ENCODE assay signal across 11 mouse cellular contexts in genomic region chr1:57266695-57267094, GRCm38 (mm10).
DNase-seq lines count a peak whose midpoint lies in the region; ATAC-seq lines count a peak whose summit lies in the region.
"Had no signal": no experiment of that assay in that cellular context is flagged by ENCODE, and none has a peak within 500 bp of the region (broad histone marks: within the 10 kb centered on the region; RNA-seq: fewer than 3 reads in every experiment).

No protein-coding gene starts in this region.

- peak; percentile 60 for ATAC-seq in lung, embryonic 16.5 days (ENCODE audit: low read depth)
- ATAC-seq in forebrain, embryonic 15.5 days (replicated peaks), result peak; percentile 59
- ATAC-seq in kidney, embryonic 15.5 days (replicated peaks; ENCODE audit: low FRiP score), result peak; percentile 56; the same call in 1 of the 2 replicates
- ATAC-seq in stomach, embryonic 16.5 days (ENCODE audit: insufficient read depth, low FRiP score), result peak; percentile 62; the same call in 1 of the 2 replicates
- no peak for ATAC-seq in frontal cortex, adult (ENCODE audit: low TSS enrichment)

- H3K9me3 ChIP-seq in lung, embryonic 16.5 days (ENCODE audit: control insufficient read depth, low read length), result no peaks in the 10 kb centered on the region
- no peaks in the 10 kb centered on the region for H3K9me3 ChIP-seq in forebrain, embryonic 15.5 days
- H3K9me3 ChIP-seq in kidney, embryonic 15.5 days (replicated peaks), result no peaks in the 10 kb centered on the region
- no peaks in the 10 kb centered on the region for H3K9me3 ChIP-seq in stomach, embryonic 16.5 days (replicated peaks; ENCODE audit: control insufficient read depth, low read length)
- H3K9me3 ChIP-seq: limb, embryonic 13.5 days had no signal

- H3K27me3 ChIP-seq in lung, embryonic 16.5 days (ENCODE audit: control insufficient read depth, insufficient read depth, low read depth, low read length), result no peaks in the 10 kb centered on the region
- H3K27me3 ChIP-seq in forebrain, embryonic 15.5 days, result no peaks in the 10 kb centered on the region
- H3K27me3 ChIP-seq in kidney, embryonic 15.5 days, result peaks cover 6% of the 10 kb centered on the region; the same call in 1 of the 2 replicates
- no peaks in the 10 kb centered on the region for H3K27me3 ChIP-seq in stomach, embryonic 16.5 days (ENCODE audit: control insufficient read depth, insufficient read depth, low read length)

- no peak overlapping the region for H3K4me2 ChIP-seq in lung, embryonic 16.5 days (ENCODE audit: low read depth, low read length)
- H3K4me2 ChIP-seq in forebrain, embryonic 15.5 days (replicated peaks), result no peak overlapping the region
- no peak overlapping the region for H3K4me2 ChIP-seq in kidney, embryonic 15.5 days
- H3K4me2 ChIP-seq in stomach, embryonic 16.5 days (ENCODE audit: low read depth, low read length), result no peak overlapping the region
- H3K4me2 ChIP-seq: heart, embryonic 11.5 days; limb, embryonic 13.5 days had no signal

- H3K27ac ChIP-seq in lung, embryonic 16.5 days (ENCODE audit: low read length), result no peak overlapping the region
- H3K27ac ChIP-seq in forebrain, embryonic 15.5 days (replicated peaks), result peak overlapping the region; percentile 73
- no peak overlapping the region for H3K27ac ChIP-seq in kidney, embryonic 15.5 days
- H3K27ac ChIP-seq in stomach, embryonic 16.5 days (ENCODE audit: low read length), result no peak overlapping the region
- H3K27ac ChIP-seq: limb, embryonic 13.5 days had no signal

- DNase-seq in lung, postnatal 14 days, result no peak
- no peak for DNase-seq in gastrocnemius, postnatal 4 days (ENCODE audit: low spot score in 2 of 2)
- DNase-seq: right cerebral cortex, postnatal 25 days; thymus, postnatal 4 days had no signal

- no peak overlapping the region for H3K4me3 ChIP-seq in lung, embryonic 16.5 days (ENCODE audit: low read length)
- no peak overlapping the region for H3K4me3 ChIP-seq in forebrain, embryonic 15.5 days
- H3K4me3 ChIP-seq in kidney, embryonic 15.5 days (replicated peaks), result no peak overlapping the region
- H3K4me3 ChIP-seq in stomach, embryonic 16.5 days (replicated peaks; ENCODE audit: low read length), result no peak overlapping the region
- H3K4me3 ChIP-seq: limb, embryonic 13.5 days had no signal

- H3K9ac ChIP-seq in lung, embryonic 16.5 days (ENCODE audit: low read length), result no peak overlapping the region
- H3K9ac ChIP-seq in forebrain, embryonic 15.5 days (replicated peaks), result no peak overlapping the region
- H3K9ac ChIP-seq in kidney, embryonic 15.5 days, result no peak overlapping the region
- no peak overlapping the region for H3K9ac ChIP-seq in stomach, embryonic 16.5 days (ENCODE audit: low read length)
- H3K9ac ChIP-seq: limb, embryonic 13.5 days had no signal

- WGBS in lung, embryonic 16.5 days, result 13% methylated on average over 3 of the region's 4 CpGs
- 16% methylated on average over 4 of the region's 4 CpGs for WGBS in forebrain, embryonic 15.5 days
- 31% methylated on average over 3 of the region's 4 CpGs for WGBS in kidney, embryonic 15.5 days
- WGBS in stomach, embryonic 16.5 days, result 44% methylated on average over 4 of the region's 4 CpGs

- no peaks in the 10 kb centered on the region for H3K4me1 ChIP-seq in lung, embryonic 16.5 days (replicated peaks; ENCODE audit: control insufficient read depth, insufficient read depth, low read length)
- peaks cover 29% of the 10 kb centered on the region for H3K4me1 ChIP-seq in forebrain, embryonic 15.5 days
- 0 out of 2 replicates have a peak, but pooled peaks cover 4% of the 10 kb centered on the region for H3K4me1 ChIP-seq in kidney, embryonic 15.5 days
- H3K4me1 ChIP-seq in stomach, embryonic 16.5 days (ENCODE audit: control insufficient read depth, insufficient read depth, low read length), result 0 out of 2 replicates have a peak, but pooled peaks cover 11% of the 10 kb centered on the region

- no peaks in the 10 kb centered on the region for H3K36me3 ChIP-seq in lung, embryonic 16.5 days (ENCODE audit: control insufficient read depth, insufficient read depth, low read length)
- no peaks in the 10 kb centered on the region for H3K36me3 ChIP-seq in forebrain, embryonic 15.5 days
- no peaks in the 10 kb centered on the region for H3K36me3 ChIP-seq in kidney, embryonic 15.5 days
- no peaks in the 10 kb centered on the region for H3K36me3 ChIP-seq in stomach, embryonic 16.5 days (ENCODE audit: control insufficient read depth, insufficient read depth, low read length)
- H3K36me3 ChIP-seq: limb, embryonic 13.5 days had no signal
